Mouse (Mus musculus) CD4-positive, CD25-positive, alpha-beta regulatory T cell, adult 4 months (primary cell): ENCODE results near the gene Uqcc2. TPM values are rescaled to one million over a fixed set of nuclear protein-coding genes. Genes with fewer than 3 reads are reported as not detected.

ENCODE experiments used
- ATAC-seq: one replicate; pipeline ENCODE4 v1.8.0; 2017
- polyA plus RNA-seq, 2 experiments: library from polyadenylated mRNA; unstranded; fragments of 100-300 nt; shearing (Covaris generic); gene quantifications; one replicate each; pipeline ENCODE4 v1.2.1; 2017

Uqcc2 gene
- polyA plus RNA-seq, 2 experiments from 2014 or later: 110 to 129 TPM

DNA sequence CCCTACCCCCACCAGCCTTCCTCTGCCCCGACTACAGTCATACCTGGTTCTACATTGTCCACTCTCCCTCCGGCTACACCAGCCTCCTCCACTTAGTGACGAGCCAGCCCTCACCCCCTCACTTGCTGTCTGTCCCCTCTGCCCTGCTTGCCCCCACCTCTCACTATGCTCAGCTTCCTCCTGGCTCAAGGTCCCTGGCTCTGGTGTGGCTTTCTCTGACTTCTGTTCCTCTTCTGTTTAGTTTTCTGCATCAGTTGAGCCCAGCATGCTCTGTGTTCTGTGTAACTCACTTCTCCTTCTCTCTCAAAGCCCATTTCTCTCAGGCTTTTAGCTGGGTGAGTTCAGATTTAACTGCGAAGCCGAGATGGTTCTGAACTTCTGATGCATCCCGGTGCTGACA is 59.5 kb downstream of the Uqcc2 start:
- ATAC-seq: no peak

DNA sequence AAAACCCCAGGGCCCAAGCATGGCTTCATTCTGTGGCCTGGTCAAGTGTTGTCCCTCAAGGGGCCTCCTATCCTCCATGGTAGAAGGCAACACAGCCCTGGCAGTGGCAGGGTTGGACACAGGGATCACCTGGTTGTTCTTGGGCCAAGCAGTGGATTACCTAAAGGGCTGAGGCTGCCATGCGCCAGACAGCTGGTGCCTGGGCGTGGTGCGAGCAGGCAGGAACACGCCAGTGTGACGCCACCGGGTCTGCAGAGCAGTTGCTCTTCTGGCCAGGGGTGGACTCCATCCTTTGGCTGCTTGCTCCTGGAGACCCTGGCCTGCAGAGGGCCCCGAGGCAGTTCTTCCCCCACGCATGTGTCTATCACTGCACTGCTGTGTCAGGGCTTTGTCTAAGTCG is 59.9 kb downstream of the Uqcc2 start:
- no peak for ATAC-seq

- no peak for ATAC-seq
Measured at GRCm38 (mm10) chr17:27073126-27073525, 60.6 kb downstream of the Uqcc2 start.

Other genes with a start within 250 kb of the Uqcc2 start
- gene Kifc5b, start 216.8 kb downstream of the Uqcc2 start, polyA plus RNA-seq: 1 to 10 TPM; 1.4 to 3.3 TPM
- gene Phf1, start 200.9 kb downstream of the Uqcc2 start, polyA plus RNA-seq: 10 to 100 TPM; 11.1 to 12.1 TPM
- 100 to 1,000 TPM; 153 to 166 TPM for gene Cuta, start 194.3 kb downstream of the Uqcc2 start, polyA plus RNA-seq
- not detected for gene Syngap1, start 192.7 kb downstream of the Uqcc2 start, polyA plus RNA-seq
- gene Zbtb9, start 160.7 kb downstream of the Uqcc2 start, polyA plus RNA-seq: 10 to 100 TPM; 11.5 to 15.6 TPM
- 1 to 10 TPM; 3.2 to 4.8 TPM for gene Bak1, start 104.9 kb downstream of the Uqcc2 start, polyA plus RNA-seq
- 1 to 10 TPM; 8.2 to 8.6 TPM for gene Itpr3, start 76.6 kb downstream of the Uqcc2 start, polyA plus RNA-seq
- gene Ip6k3, start 33.9 kb upstream of the Uqcc2 start, polyA plus RNA-seq: not detected
- 10 to 100 TPM; 10.7 to 11.4 TPM for gene Lemd2, start 70.6 kb upstream of the Uqcc2 start, polyA plus RNA-seq